Mouse (Mus musculus): ENCODE results near the gene Hoxd10. TPM values are rescaled to one million over a fixed set of nuclear protein-coding genes. Genes with fewer than 3 reads are reported as not detected.

Gene Hoxd10
- total and polyA plus RNA-seq, 3 experiments = not detected

GRCm38 (mm10) chr2:74672481-74673362 lies 19.0 kb upstream of the Hoxd10 start:
- peak overlapping the region; percentile 98 for H3K4me2 ChIP-seq (ENCODE audit: insufficient read depth, low read depth, poor library complexity, severe bottlenecking)
- dilution Hi-C loops (cut with MboI; ENCODE audit: extremely low pct_ligation_motif_present, extremely low pct_unique_long_range_greater_than_20kb, low sequenced_read_pairs) (no loop called here), in situ Hi-C loops (cut with MboI; ENCODE audit: low pct_ligation_motif_present, low pct_unique_long_range_greater_than_20kb, low sequenced_read_pairs) (loop anchor here (25.0 kb wide), 1 partner anchor 1085 kb away; the partner anchor contains the start of gene Chrna1)
- H3K36me3 ChIP-seq (replicated peaks in 1 of 2; ENCODE audit: control insufficient read depth in 1 of 2, insufficient read depth in 1 of 2, low read length in 1 of 2) = no peaks in the 10 kb centered on the region
- peak; percentile 45 for DNase-seq (ENCODE audit: extremely low read depth)
- 0 out of 4 replicates have a peak, but pooled peaks cover 0 to 5% of the 10 kb centered on the region in 2 experiments for H3K4me1 ChIP-seq (ENCODE audit: control insufficient read depth in 1 of 2, insufficient read depth in 2 of 2)
- H3K9ac ChIP-seq (ENCODE audit: insufficient read depth, low read depth) = peak overlapping the region; percentile 43
- peak overlapping the region in 2 of 3 experiments; percentile 36 to 41 for H3K4me3 ChIP-seq (replicated peaks in 1 of 3; ENCODE audit: low read depth in 2 of 3, low read length in 2 of 3, poor library complexity in 1 of 3)
- H3K9me3 ChIP-seq (replicated peaks; ENCODE audit: low read length) = peaks cover 9% of the 10 kb centered on the region
- TF ChIP-seq CTCF (conservative IDR thresholded peaks at IDR 0.05 in 1 of 2, IDR thresholded peaks at IDR 0.05 in 1 of 2; ENCODE audit: low read depth in 2 of 2, low read length in 2 of 2) = peak in 1 of 2 experiments; percentile 78; a peak in 2 of 4 replicates
- TF ChIP-seq IRF4 (IDR thresholded peaks at IDR 0.05; ENCODE audit: low read depth, low read length) = peak; percentile 43; the same call in 1 of the 2 replicates
- peak; percentile 59; the same call in 1 of the 2 replicates for TF ChIP-seq MAZ (IDR thresholded peaks at IDR 0.05; ENCODE audit: low read depth, low read length)
- no peak for TF ChIP-seq GABPA (IDR thresholded peaks at IDR 0.05; ENCODE audit: insufficient replicate concordance, low read depth, low read length)
- TF ChIP-seq CHD2 (IDR thresholded peaks at IDR 0.05; ENCODE audit: low read length) = no peak
- TF ChIP-seq KAT2A (IDR thresholded peaks at IDR 0.05; ENCODE audit: insufficient replicate concordance, low read length) = no peak
- peak; percentile 38; the same call in 1 of the 2 replicates for TF ChIP-seq BHLHE40 (IDR thresholded peaks at IDR 0.05; ENCODE audit: low read depth, low read length)
- peak; percentile 72 for TF ChIP-seq SMC3 (IDR thresholded peaks at IDR 0.05; ENCODE audit: low read depth, low read length)
- peak; percentile 73 for TF ChIP-seq RAD21 (IDR thresholded peaks at IDR 0.05; ENCODE audit: low read depth, low read length)
- peak; percentile 34; the same call in 1 of the 2 replicates for TF ChIP-seq NELFE (IDR thresholded peaks at IDR 0.05; ENCODE audit: low read depth, low read length)
- no peak overlapping the region for H3K27ac ChIP-seq (ENCODE audit: insufficient read depth, low read depth)
- no peaks in the 10 kb centered on the region for H3K27me3 ChIP-seq (replicated peaks)
- H3K79me2 ChIP-seq (replicated peaks; ENCODE audit: control insufficient read depth, extremely low read depth, insufficient read depth, poor library complexity, severe bottlenecking) = no peaks in the 10 kb centered on the region

- Histone ChIP-seq H3K9me3 (replicated peaks; ENCODE audit: low read length) (no peaks in the 10 kb centered on the region), H3K36me3 (replicated peaks in 1 of 2; ENCODE audit: control insufficient read depth in 1 of 2, insufficient read depth in 1 of 2, low read length in 1 of 2) (no peaks in the 10 kb centered on the region), H3K4me3 (replicated peaks in 1 of 3; ENCODE audit: low read depth in 2 of 3, low read length in 2 of 3, poor library complexity in 1 of 3) (no peak overlapping the region), H3K79me2 (replicated peaks; ENCODE audit: control insufficient read depth, extremely low read depth, insufficient read depth, poor library complexity, severe bottlenecking) (no peaks in the 10 kb centered on the region), H3K4me1 (ENCODE audit: control insufficient read depth in 1 of 2, insufficient read depth in 2 of 2) (0 out of 4 replicates have a peak, but pooled peaks cover 0 to 5% of the 10 kb centered on the region in 2 experiments), H3K27me3 (replicated peaks) (no peaks in the 10 kb centered on the region), H3K9ac (ENCODE audit: insufficient read depth, low read depth) (no peak overlapping the region), H3K27ac (ENCODE audit: insufficient read depth, low read depth) (no peak overlapping the region), H3K4me2 (ENCODE audit: insufficient read depth, low read depth, poor library complexity, severe bottlenecking) (no peak overlapping the region)
- no peak for TF ChIP-seq HCFC1 (IDR thresholded peaks at IDR 0.05; ENCODE audit: low read depth, low read length)
- no peak for TF ChIP-seq JUN (IDR thresholded peaks at IDR 0.05; ENCODE audit: insufficient read depth, low read depth, low read length)
- no peak for TF ChIP-seq CHD2 (IDR thresholded peaks at IDR 0.05; ENCODE audit: low read length)
- TF ChIP-seq MEF2A (IDR thresholded peaks at IDR 0.05; ENCODE audit: borderline replicate concordance, low read depth, low read length) = no peak
- TF ChIP-seq IRF4 (IDR thresholded peaks at IDR 0.05; ENCODE audit: low read depth, low read length) = no peak
- TF ChIP-seq ETS1 (conservative IDR thresholded peaks at IDR 0.05; ENCODE audit: low read depth, low read length) = no peak
- no peak for TF ChIP-seq GABPA (IDR thresholded peaks at IDR 0.05; ENCODE audit: insufficient replicate concordance, low read depth, low read length)
- no peak for TF ChIP-seq NELFE (IDR thresholded peaks at IDR 0.05; ENCODE audit: low read depth, low read length)
- TF ChIP-seq POLR2A (IDR thresholded peaks at IDR 0.05; ENCODE audit: low read depth, low read length) = no peak
- no peak for TF ChIP-seq KAT2A (IDR thresholded peaks at IDR 0.05; ENCODE audit: insufficient replicate concordance, low read length)
- TF ChIP-seq CHD1 (IDR thresholded peaks at IDR 0.05; ENCODE audit: low read depth, low read length) = no peak
- no peak for TF ChIP-seq EP300 (IDR thresholded peaks at IDR 0.05; ENCODE audit: low read length)
- TF ChIP-seq ELF1 (IDR thresholded peaks at IDR 0.05; ENCODE audit: low read depth, low read length) = no peak
- no peak for TF ChIP-seq NRF1 (IDR thresholded peaks at IDR 0.05; ENCODE audit: low read depth, low read length)
- no peak for TF ChIP-seq RAD21 (IDR thresholded peaks at IDR 0.05; ENCODE audit: low read depth, low read length)
- no peak for TF ChIP-seq PAX5 (IDR thresholded peaks at IDR 0.05; ENCODE audit: low read length)
- no peak for TF ChIP-seq UBTF (IDR thresholded peaks at IDR 0.05; ENCODE audit: low read depth, low read length)
- no peak for TF ChIP-seq MXI1 (IDR thresholded peaks at IDR 0.05; ENCODE audit: low read depth, low read length)
- no peak for TF ChIP-seq CTCF (conservative IDR thresholded peaks at IDR 0.05 in 1 of 2, IDR thresholded peaks at IDR 0.05 in 1 of 2; ENCODE audit: low read depth in 2 of 2, low read length in 2 of 2)
- in situ Hi-C loops (cut with MboI; ENCODE audit: low pct_ligation_motif_present, low pct_unique_long_range_greater_than_20kb, low sequenced_read_pairs) (loop anchor here (25.0 kb wide), 1 partner anchor 1087 kb away; the partner anchor contains the start of gene Chrna1), dilution Hi-C loops (cut with MboI; ENCODE audit: extremely low pct_ligation_motif_present, extremely low pct_unique_long_range_greater_than_20kb, low sequenced_read_pairs) (no loop called here)
- no peak for DNase-seq (ENCODE audit: extremely low read depth)
Measured at GRCm38 (mm10) chr2:74673835-74674425, 17.8 kb upstream of the Hoxd10 start.
